Mouse (Mus musculus) brain, embryonic 14.5 days (tissue): ENCODE measurements around the gene Tk1.

Experiments
- CTCF ChIP-seq: fragments of 200-500 bp; IDR thresholded peaks from 2 replicates; pipeline ENCODE4 v1.5.1; 2012; ENCODE audit warnings: inconsistent platforms, mild to moderate bottlenecking, moderate library complexity, borderline replicate concordance; ENCODE audit not compliant: insufficient read depth, insufficient read length; ENCODE audit errors: extremely low read depth
- POLR2A ChIP-seq: fragments of 200-500 bp; IDR thresholded peaks from 2 replicates; pipeline ENCODE4 v1.6.1; 2012; ENCODE audit warnings: mild to moderate bottlenecking, inconsistent platforms, borderline replicate concordance; ENCODE audit not compliant: poor library complexity, insufficient read depth, insufficient read length, severe bottlenecking; ENCODE audit errors: extremely low read depth

- TF ChIP-seq CTCF (no peak), POLR2A (no peak)
These were observed 51.0 kb downstream of the Tk1 start for GRCm38 (mm10) chr11:117774925-117775324.
